Comparison of ENCODE assay signal across 20 mouse cellular contexts in genomic region chr12:70036722-70037305, GRCm38 (mm10). TPM values are rescaled to one million over a fixed set of nuclear protein-coding genes. Genes with fewer than 3 reads are reported as not detected.
A peak's percentile ranks its signal among the peaks of the same experiment; 100 is the strongest.
DNase-seq lines count a peak whose midpoint lies in the region; ATAC-seq lines count a peak whose summit lies in the region.
"Had no signal": no experiment of that assay in that cellular context is flagged by ENCODE, and none has a peak within 500 bp of the region (broad histone marks: within the 10 kb centered on the region; RNA-seq: fewer than 3 reads in every experiment).

No protein-coding gene starts in this region.

- WGBS in kidney, embryonic 14.5 days: 94% methylated on average over 19 of the region's 19 CpGs

- no peak overlapping the region for H3K9ac ChIP-seq in kidney, embryonic 14.5 days (ENCODE audit: low read depth, low read length)
- H3K9ac ChIP-seq: embryonic facial prominence, embryonic 15.5 days; hindbrain, embryonic 13.5 days; kidney, embryonic 15.5 days; liver, postnatal 0 days; midbrain, embryonic 13.5 days had no signal

- H3K4me1 ChIP-seq in kidney, embryonic 14.5 days (ENCODE audit: control insufficient read depth, insufficient read depth, low read length): no peaks in the 10 kb centered on the region
- H3K4me1 ChIP-seq: embryonic facial prominence, embryonic 15.5 days; hindbrain, embryonic 13.5 days; kidney, embryonic 15.5 days; limb, embryonic 10.5 days; midbrain, embryonic 13.5 days had no signal

- DNase-seq in frontal cortex, adult 2 months (ENCODE audit: extremely low spot score in 1 of 2, low spot score in 1 of 2): no peak
- DNase-seq in brain, adult 2 months (ENCODE audit: low read depth, low spot score): peak; percentile 55
- peak; percentile 37 for DNase-seq in cerebellum, adult 11-12 months
- DNase-seq in cerebellum, postnatal 14 days: peak; percentile 73 to 76
- no peak for DNase-seq in testis, postnatal 14 days (ENCODE audit: low spot score)
- DNase-seq: B cell, adult 2 months; heart, postnatal 10 days; kidney, postnatal 4 days; liver, postnatal 0 days; lung, postnatal 10 days; thymus, adult 18-20 months had no signal

- H3K4me3 ChIP-seq in kidney, embryonic 14.5 days (ENCODE audit: low read length): no peak overlapping the region
- H3K4me3 ChIP-seq: embryonic facial prominence, embryonic 15.5 days; hindbrain, embryonic 13.5 days; kidney, embryonic 15.5 days; limb, embryonic 10.5 days; midbrain, embryonic 13.5 days; myocyte had no signal

- peaks cover 17% of the 10 kb centered on the region for H3K36me3 ChIP-seq in kidney, embryonic 14.5 days (ENCODE audit: control insufficient read depth, insufficient read depth, low read length)

- peak; percentile 76 for ATAC-seq in frontal cortex, adult (ENCODE audit: low TSS enrichment)
- no peak for ATAC-seq in kidney, embryonic 14.5 days (ENCODE audit: low FRiP score, low TSS enrichment)
- ATAC-seq: liver, postnatal 0 days; midbrain, embryonic 13.5 days had no signal

- H3K27me3 ChIP-seq in kidney, embryonic 14.5 days (ENCODE audit: control insufficient read depth, insufficient read depth, low read length): no peaks in the 10 kb centered on the region
- H3K27me3 ChIP-seq: embryonic facial prominence, embryonic 15.5 days; hindbrain, embryonic 13.5 days; kidney, embryonic 15.5 days; midbrain, embryonic 13.5 days had no signal

- no peak overlapping the region for H3K4me2 ChIP-seq in kidney, embryonic 14.5 days (replicated peaks; ENCODE audit: low read depth, low read length)
- H3K4me2 ChIP-seq: embryonic facial prominence, embryonic 15.5 days; heart, embryonic 11.5 days; hindbrain, embryonic 13.5 days; kidney, embryonic 15.5 days; midbrain, embryonic 13.5 days had no signal

- no peak overlapping the region for H3K27ac ChIP-seq in kidney, embryonic 14.5 days (ENCODE audit: low read depth, low read length)
- H3K27ac ChIP-seq: embryonic facial prominence, embryonic 15.5 days; hindbrain, embryonic 13.5 days; kidney, embryonic 15.5 days; limb, embryonic 10.5 days; midbrain, embryonic 13.5 days had no signal

- H3K9me3 ChIP-seq in kidney, embryonic 14.5 days (ENCODE audit: control insufficient read depth, low read length): no peaks in the 10 kb centered on the region; the same call in 1 of the 2 replicates
- H3K9me3 ChIP-seq: embryonic facial prominence, embryonic 15.5 days; hindbrain, embryonic 13.5 days; kidney, embryonic 15.5 days; limb, embryonic 10.5 days; midbrain, embryonic 13.5 days had no signal

RNA-seq across cellular contexts. Expression of gene Sav1, which starts 50.0 kb away (rescaled TPM):
- polyA plus RNA-seq in frontal cortex, adult 2 months (2012; rRNA removed): 20.4 and 22.2 TPM in 2 replicates
- 10.0 and 10.8 TPM in 2 replicates for polyA plus RNA-seq in kidney, embryonic 14.5 days (2014; fragmentation: Nextera tagmentation; extraction: Ambion mirVana)

Comparison
In these comparisons a context has a peak if more than half of its experiments do, and no peak if none do; other contexts are left out.
1. DNase-seq: peak in brain, adult 2 months (single experiment), cerebellum, adult 11-12 months (single experiment) and cerebellum, postnatal 14 days (2 of 2); none in frontal cortex, adult 2 months (0 of 2) and testis, postnatal 14 days (single experiment).